Mouse (Mus musculus) embryonic fibroblast, embryonic 13.5 days (primary cell): ENCODE measurements at regions not wholly inside any gene's neighbourhood (a gene's known extent, or its start where the extent isn't known, plus 50 kb on each side); places are given as distances from the start of the nearest gene placed in this dataset.

ENCODE experiments used
- CTCF ChIP-seq: IDR thresholded peaks from 2 replicates; pipeline ENCODE4 v1.5.1; 2011; ENCODE audit warnings: mild to moderate bottlenecking, control low read depth, low read length, moderate library complexity, borderline replicate concordance; ENCODE audit not compliant: insufficient read depth
- POLR2A ChIP-seq: IDR thresholded peaks from 2 replicates; pipeline ENCODE4 v1.6.1; 2011; ENCODE audit warnings: low read depth, mild to moderate bottlenecking, control low read depth, low read length, moderate library complexity

DNA sequence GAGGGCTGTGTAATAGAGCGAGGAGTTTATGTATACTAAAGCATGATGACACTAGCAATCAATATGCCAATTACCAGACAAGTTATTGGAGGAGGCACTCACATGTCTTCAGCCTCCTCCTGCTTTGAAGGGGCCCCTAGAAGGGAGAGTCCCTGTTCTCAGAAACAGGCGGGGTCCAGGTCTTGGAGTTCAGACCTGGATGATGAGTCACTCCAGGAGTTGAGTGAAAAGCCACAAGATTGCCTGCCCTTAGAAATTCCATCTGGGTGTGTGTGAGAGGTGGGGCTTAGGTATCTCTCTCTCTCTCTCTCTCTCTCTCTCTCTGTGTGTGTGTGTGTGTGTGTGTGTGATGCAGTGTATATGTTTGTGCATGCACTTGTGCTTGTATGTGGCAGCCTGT lies 62.8 kb upstream of the Nr2f2 start:
- TF ChIP-seq CTCF = no peak
- no peak for TF ChIP-seq POLR2A
